Mouse (Mus musculus): ENCODE measurements at regions not wholly inside any gene's neighbourhood (a gene's known extent, or its start where the extent isn't known, plus 50 kb on each side); places are given as distances from the start of the nearest gene placed in this dataset.

DNA sequence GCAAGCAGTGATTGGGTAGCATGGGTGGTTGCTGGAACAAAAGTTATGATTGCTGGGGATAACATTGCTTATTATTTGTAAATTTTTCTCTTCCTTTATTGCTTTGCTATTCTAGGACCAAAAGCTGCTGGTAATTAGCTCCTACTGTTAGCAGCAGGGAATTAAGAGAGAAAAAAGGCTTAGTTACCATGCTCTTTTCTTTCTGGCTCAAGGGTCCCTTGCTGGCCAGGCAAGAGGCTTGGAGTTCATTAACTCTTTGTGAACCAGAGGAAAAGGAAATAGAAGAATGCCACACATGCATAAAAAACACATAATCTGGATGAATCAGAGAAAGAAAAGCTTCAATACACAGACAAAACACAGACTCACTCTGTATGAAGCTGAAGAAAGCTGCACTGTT is 237.1 kb upstream of the Nrsn1 start:
- TF ChIP-seq CTCF (IDR thresholded peaks at IDR 0.05; ENCODE audit: low read depth) (no peak), EP300 (IDR thresholded peaks at IDR 0.05; ENCODE audit: low read depth) (no peak)

All from heart, postnatal 0 days (tissue).